Mouse (Mus musculus): ENCODE measurements around the gene Abhd16a.

Gene Abhd16a

DNA sequence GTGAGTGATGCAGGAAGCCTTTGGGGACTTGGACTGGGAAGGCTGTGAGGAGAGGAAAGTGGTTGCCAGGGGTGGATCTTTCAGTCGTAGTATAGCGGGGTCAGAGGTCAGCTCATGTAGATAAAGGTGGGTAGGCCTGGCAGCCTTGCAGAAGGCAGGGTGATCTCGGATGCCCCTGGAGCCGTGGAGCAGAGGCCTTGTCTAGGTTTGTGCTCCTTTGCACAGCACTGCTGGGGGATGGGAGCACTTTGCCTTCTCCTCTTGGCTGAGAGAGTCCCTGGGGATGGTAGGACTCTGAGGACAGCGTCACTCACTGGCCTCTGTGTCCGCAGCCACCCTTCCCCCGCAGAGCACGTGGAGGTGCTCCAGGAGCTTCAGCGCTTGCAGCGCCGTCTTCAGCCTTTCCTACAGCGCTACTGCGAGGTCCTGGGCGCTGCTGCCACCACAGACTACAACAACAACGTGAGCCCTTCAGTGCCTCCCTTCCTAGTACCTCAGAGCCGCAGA, 51.5 kb downstream of the Abhd16a start:
- in situ Hi-C loops (cut with MboI, MseI): no loop called here

DNA sequence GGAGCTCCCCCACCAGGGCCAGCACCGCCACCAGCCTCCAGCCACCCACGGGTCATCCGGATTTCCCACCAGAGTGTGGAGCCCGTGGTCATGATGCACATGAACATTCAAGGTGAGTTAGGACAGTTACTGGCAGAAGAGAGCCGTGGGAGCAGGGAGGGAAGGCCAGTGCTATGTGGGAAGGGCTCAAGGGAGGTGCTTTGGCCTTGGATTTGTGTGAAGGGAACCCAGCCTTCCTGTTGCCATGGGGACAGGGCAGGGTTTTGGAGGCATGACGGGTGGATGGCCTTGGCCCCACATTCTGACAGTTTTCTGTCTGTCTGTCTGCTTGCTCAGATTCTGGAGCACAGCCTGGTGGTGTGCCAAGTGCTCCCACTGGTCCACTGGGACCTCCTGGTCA, 52.9 kb downstream of the Abhd16a start:
- in situ Hi-C loops (cut with MboI, MseI): no loop called here

DNA sequence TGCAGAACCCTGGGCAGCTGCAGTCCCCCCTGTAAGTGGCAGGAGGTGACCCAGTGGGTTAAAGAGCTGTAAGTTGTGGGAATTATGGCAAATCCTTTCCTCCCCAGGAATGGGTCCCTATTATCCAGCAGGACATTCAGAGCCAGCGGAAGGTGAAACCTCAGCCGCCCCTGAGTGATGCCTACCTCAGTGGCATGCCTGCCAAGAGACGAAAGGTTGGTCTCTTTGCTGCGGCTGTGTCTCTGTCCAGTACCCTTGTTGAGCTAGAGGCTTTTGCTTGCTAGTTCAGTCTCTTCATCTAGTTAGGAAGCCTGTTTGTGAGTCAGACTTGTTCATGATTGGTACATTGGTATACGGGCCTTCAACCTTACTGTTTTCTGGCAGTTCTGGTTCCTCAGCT, 57.1 kb downstream of the Abhd16a start:
- in situ Hi-C loops (cut with MboI, MseI): no loop called here

DNA sequence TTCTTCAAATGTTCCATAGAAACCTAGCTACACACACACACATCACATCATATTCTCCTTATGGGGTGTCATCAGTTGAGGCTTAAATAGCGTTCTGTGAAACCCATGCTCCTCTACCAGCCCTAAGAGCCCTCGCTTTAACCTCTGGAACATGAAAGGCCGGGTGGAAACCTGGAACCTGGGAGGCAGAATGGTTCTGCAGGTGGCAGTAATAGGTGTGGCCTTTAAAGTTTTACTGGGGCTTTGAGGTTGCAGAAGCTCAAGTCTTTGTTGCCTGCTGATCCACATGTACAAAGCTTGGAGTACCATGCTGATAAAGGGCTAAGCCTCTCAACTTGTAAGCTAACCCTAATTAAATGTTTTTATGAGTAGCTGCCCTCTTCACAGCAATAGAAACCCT, 58.3 kb downstream of the Abhd16a start:
- in situ Hi-C loops (cut with MboI, MseI): no loop called here

DNA sequence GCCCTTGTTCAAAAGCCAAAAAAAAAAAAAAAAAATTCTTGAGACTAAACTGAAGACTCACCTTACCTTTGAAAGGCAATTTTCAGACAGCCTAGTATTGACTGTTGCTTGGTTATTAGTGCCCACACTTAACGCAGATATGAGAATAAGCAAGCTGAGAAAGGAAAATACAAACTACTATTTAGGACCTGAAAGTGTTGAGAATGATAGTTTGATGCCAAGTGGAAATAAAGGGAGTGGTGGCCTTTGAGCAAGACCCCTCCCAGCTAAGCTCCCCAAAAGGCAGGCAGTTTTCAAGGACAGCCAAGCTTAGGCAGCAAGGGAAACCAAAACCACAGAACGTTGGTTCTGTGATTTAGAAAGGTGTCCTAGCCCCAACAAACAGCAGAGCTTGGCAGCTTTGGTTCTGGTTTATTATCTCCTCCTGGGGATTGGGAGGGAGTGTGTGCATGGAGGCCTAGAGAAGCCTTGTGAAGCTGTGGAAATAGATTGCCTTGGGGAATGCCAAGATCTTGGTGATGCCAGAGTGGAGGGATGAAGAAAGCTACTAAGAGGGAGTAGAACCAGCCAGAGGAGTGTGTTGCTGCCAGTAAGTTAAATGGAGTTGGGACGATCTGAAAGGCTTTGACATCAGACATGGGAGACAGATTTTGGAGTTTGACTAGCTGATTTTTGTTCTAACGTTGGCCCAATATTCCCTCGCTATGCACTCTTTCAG, 59.0 kb downstream of the Abhd16a start:
- in situ Hi-C loops (cut with MboI, MseI): no loop called here

DNA sequence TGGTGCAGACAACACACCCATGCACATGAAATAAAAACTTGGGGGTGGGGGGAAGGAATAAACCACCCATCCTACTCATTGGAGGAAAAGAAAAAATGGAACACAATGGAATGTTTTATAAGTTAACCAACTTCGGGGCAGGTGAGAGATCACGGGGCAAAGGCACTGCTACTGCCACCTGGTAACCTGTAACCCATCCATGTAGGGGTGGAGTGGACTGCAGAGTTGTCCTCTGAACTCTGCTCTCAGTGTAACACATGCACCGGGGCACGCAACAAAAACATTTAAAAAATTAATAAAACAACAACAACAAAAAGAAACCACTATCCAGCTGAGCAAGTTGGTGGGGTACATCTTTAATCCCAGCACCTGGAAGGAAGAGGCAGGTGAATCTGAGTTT, 63.1 kb downstream of the Abhd16a start:
- in situ Hi-C loops (cut with MboI, MseI): no loop called here

Measured in regulatory T cell (primary cell).